Mouse (Mus musculus): ENCODE results near the gene Gm1110. TPM values are rescaled to one million over a fixed set of nuclear protein-coding genes. Genes with fewer than 3 reads are reported as not detected.

Gm1110 gene
- not detected for polyA plus RNA-seq (2015; fragmentation: Illumina TruSeq; extraction: RNeasy Lipid Tissue Mini Kit (QIAGEN cat#74804); ENCODE audit: low read depth, low replicate concordance)

GRCm38 (mm10) chr9:26922909-26923526, at the start of gene Gm1110:
Gene Gm1110, minus strand, starts transcription at chr9:26923111.

GRCm38 (mm10) chr9:26860751-26861150, 62.2 kb downstream of the Gm1110 start, which contains the start of gene Glb1l3:
Gene Glb1l3, minus strand, starts transcription at chr9:26860890.

Other genes starting within 250 kb of the Gm1110 start
- gene B3gat1, start 189.4 kb downstream of the Gm1110 start, polyA plus RNA-seq (2015; fragmentation: Illumina TruSeq; extraction: RNeasy Lipid Tissue Mini Kit (QIAGEN cat#74804); ENCODE audit: low read depth, low replicate concordance): 132 TPM
- 0.70 TPM for gene Glb1l2, start 116.6 kb downstream of the Gm1110 start, polyA plus RNA-seq (2015; fragmentation: Illumina TruSeq; extraction: RNeasy Lipid Tissue Mini Kit (QIAGEN cat#74804); ENCODE audit: low read depth, low replicate concordance)
- gene Glb1l3, start 62.2 kb downstream of the Gm1110 start, polyA plus RNA-seq (2015; fragmentation: Illumina TruSeq; extraction: RNeasy Lipid Tissue Mini Kit (QIAGEN cat#74804); ENCODE audit: low read depth, low replicate concordance): not detected
- gene Acad8, start 76.5 kb upstream of the Gm1110 start, polyA plus RNA-seq (2015; fragmentation: Illumina TruSeq; extraction: RNeasy Lipid Tissue Mini Kit (QIAGEN cat#74804); ENCODE audit: low read depth, low replicate concordance): 29.4 TPM
- gene Thyn1, start 76.6 kb upstream of the Gm1110 start, polyA plus RNA-seq (2015; fragmentation: Illumina TruSeq; extraction: RNeasy Lipid Tissue Mini Kit (QIAGEN cat#74804); ENCODE audit: low read depth, low replicate concordance): 118 TPM
- gene Vps26b, start 107.0 kb upstream of the Gm1110 start, polyA plus RNA-seq (2015; fragmentation: Illumina TruSeq; extraction: RNeasy Lipid Tissue Mini Kit (QIAGEN cat#74804); ENCODE audit: low read depth, low replicate concordance): 78.6 TPM
- gene Ncapd3, start 107.1 kb upstream of the Gm1110 start, polyA plus RNA-seq (2015; fragmentation: Illumina TruSeq; extraction: RNeasy Lipid Tissue Mini Kit (QIAGEN cat#74804); ENCODE audit: low read depth, low replicate concordance): 19.8 TPM
- gene Jam3, start 232.3 kb upstream of the Gm1110 start, polyA plus RNA-seq (2015; fragmentation: Illumina TruSeq; extraction: RNeasy Lipid Tissue Mini Kit (QIAGEN cat#74804); ENCODE audit: low read depth, low replicate concordance): 56.0 TPM

Data from brain, adult 10 weeks (tissue).